In genomic region chr16:60257623-60258022, GRCm38 (mm10) we compare ENCODE assay signal across 27 mouse cellular contexts.
"Had no signal": no experiment of that assay in that cellular context is flagged by ENCODE, and none has a peak within 500 bp of the region (broad histone marks: within the 10 kb centered on the region; RNA-seq: fewer than 3 reads in every experiment).

No protein-coding gene starts in this region.

- H3K4me2 ChIP-seq: heart, embryonic 11.5 days; heart, embryonic 13.5 days; heart, embryonic 15.5 days; hindbrain, embryonic 12.5 days; hindbrain, embryonic 14.5 days; intestine, embryonic 15.5 days; kidney, embryonic 15.5 days; limb, embryonic 13.5 days; limb, embryonic 15.5 days; liver, embryonic 12.5 days had no signal

- H3K4me1 ChIP-seq: heart, embryonic 13.5 days; heart, embryonic 15.5 days; hindbrain, embryonic 10.5 days; hindbrain, embryonic 12.5 days; intestine, embryonic 15.5 days; kidney, embryonic 15.5 days; limb, embryonic 13.5 days; limb, embryonic 15.5 days; liver, embryonic 12.5 days had no signal

- H3K27me3 ChIP-seq: heart, embryonic 13.5 days; heart, embryonic 15.5 days; hindbrain, embryonic 12.5 days; intestine, embryonic 15.5 days; kidney, embryonic 15.5 days; limb, embryonic 13.5 days; limb, embryonic 15.5 days; liver, embryonic 12.5 days had no signal

- ATAC-seq: hindbrain, embryonic 16.5 days; inflammation-experienced regulatory T-cells, adult 6 months; intestine, embryonic 15.5 days; intestine, postnatal 0 days; liver, embryonic 12.5 days had no signal

- H3K4me3 ChIP-seq: heart, adult 2 months; heart, embryonic 13.5 days; heart, embryonic 15.5 days; hindbrain, embryonic 10.5 days; hindbrain, embryonic 12.5 days; intestine, embryonic 15.5 days; kidney, embryonic 15.5 days; limb, embryonic 13.5 days; limb, embryonic 15.5 days; liver, embryonic 12.5 days had no signal

- H3K9ac ChIP-seq: heart, embryonic 13.5 days; heart, embryonic 15.5 days; hindbrain, embryonic 12.5 days; hindbrain, embryonic 14.5 days; intestine, embryonic 15.5 days; kidney, embryonic 15.5 days; limb, embryonic 13.5 days; limb, embryonic 15.5 days; liver, embryonic 12.5 days; liver, embryonic 14.5 days had no signal

- H3K36me3 ChIP-seq: heart, embryonic 13.5 days; heart, embryonic 15.5 days; hindbrain, embryonic 10.5 days; hindbrain, embryonic 12.5 days; intestine, embryonic 15.5 days; kidney, embryonic 15.5 days; limb, embryonic 13.5 days; limb, embryonic 15.5 days; liver, embryonic 12.5 days had no signal

- H3K9me3 ChIP-seq: heart, embryonic 13.5 days; heart, embryonic 15.5 days; hindbrain, embryonic 10.5 days; hindbrain, embryonic 12.5 days; intestine, embryonic 15.5 days; kidney, embryonic 15.5 days; limb, embryonic 13.5 days; limb, embryonic 15.5 days; liver, embryonic 12.5 days had no signal

- DNase-seq: gastrocnemius, postnatal 14 days; gastrocnemius, postnatal 36 days; heart, adult 11 months; heart, adult 2 months; heart, postnatal 14 days; heart, postnatal 4 days; kidney, adult 2 months; kidney, adult 9 months; kidney, postnatal 14 days; kidney, postnatal 36 days; left cerebral cortex, postnatal 4 days had no signal

- H3K27ac ChIP-seq: heart, adult 2 months; heart, embryonic 13.5 days; heart, embryonic 15.5 days; hindbrain, embryonic 10.5 days; hindbrain, embryonic 12.5 days; hindbrain, embryonic 14.5 days; intestine, embryonic 15.5 days; kidney, embryonic 15.5 days; kidney, postnatal 0 days; limb, embryonic 13.5 days; limb, embryonic 15.5 days; liver, embryonic 12.5 days; liver, embryonic 14.5 days had no signal
